Mouse (Mus musculus): ENCODE data around the gene Pspn.

The Pspn gene

GRCm38 (mm10) chr17:56996506-56996905 lies 3.3 kb downstream of the Pspn start:
- DNase-seq (ENCODE audit: low read depth, low spot score) = no peak

GRCm38 (mm10) chr17:56995046-56995445 lies 4.8 kb downstream of the Pspn start:
- DNase-seq (ENCODE audit: low read depth, low spot score) = no peak

DNA sequence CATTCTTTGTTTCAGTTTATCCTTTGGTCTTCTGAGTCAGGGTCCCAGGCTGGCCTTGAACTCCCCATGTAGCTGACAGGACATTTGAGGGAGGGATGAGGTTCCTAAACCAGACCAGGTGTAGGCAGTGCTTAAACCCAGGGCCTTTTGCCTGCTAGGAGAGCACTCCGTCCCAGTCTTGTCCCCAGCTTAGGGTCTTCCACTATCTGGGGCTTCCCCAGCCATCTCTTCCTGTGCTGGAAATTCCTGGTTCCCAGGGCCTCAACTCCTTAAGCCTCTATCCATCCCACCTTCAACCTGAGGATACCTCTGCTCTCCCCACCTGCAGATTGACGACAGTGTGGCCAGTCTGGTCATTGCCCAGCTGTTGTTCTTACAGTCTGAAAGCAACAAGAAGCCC lies 8.9 kb downstream of the Pspn start:
- DNase-seq (ENCODE audit: low read depth, low spot score) = no peak

DNA sequence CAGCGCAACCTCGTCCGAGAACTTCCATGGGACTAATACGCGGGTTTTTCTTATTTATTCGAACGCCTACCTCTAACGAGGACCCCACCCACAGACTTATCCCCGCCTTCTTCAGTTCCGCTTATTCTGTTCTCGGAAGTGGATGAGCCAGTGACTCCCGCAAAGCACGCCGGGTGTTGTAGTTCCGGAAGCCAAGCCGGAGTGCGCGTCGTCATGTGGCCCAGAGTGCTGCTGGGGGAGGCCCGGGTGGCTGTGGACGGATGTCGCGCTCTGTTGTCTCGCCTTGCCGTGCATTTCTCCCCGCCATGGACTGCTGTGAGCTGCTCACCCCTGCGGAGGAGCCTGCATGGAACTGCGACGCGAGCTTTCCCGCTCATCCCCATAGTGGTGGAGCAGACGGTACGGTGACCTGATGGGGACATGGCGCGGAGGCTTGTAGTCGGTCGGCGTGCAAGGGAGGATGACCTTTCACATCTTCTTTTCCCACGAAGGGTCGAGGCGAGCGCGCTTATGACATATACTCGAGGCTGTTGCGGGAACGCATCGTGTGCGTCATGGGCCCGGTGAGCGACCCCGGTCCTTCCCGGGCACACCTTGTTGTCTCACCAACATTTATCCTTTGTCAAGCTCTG lies 9.6 kb downstream of the Pspn start, which contains the start of gene Clpp:
Gene Clpp (plus strand): TSS at position 191 of the 632 bp plus-strand sequence.
- DNase-seq (ENCODE audit: low read depth, low spot score) = peak; percentile 85

GRCm38 (mm10) chr17:56989467-56990114 lies 10.2 kb downstream of the Pspn start:
- no peak for DNase-seq (ENCODE audit: low read depth, low spot score)

- DNase-seq (ENCODE audit: low read depth, low spot score) = no peak
These were observed 10.8 kb downstream of the Pspn start for GRCm38 (mm10) chr17:56988921-56989430.

GRCm38 (mm10) chr17:56988441-56988840 lies 11.4 kb downstream of the Pspn start:
- DNase-seq (ENCODE audit: low read depth, low spot score) = no peak

- no peak for DNase-seq (ENCODE audit: low read depth, low spot score)
These were observed 13.6 kb downstream of the Pspn start for GRCm38 (mm10) chr17:56986105-56986805.

DNA sequence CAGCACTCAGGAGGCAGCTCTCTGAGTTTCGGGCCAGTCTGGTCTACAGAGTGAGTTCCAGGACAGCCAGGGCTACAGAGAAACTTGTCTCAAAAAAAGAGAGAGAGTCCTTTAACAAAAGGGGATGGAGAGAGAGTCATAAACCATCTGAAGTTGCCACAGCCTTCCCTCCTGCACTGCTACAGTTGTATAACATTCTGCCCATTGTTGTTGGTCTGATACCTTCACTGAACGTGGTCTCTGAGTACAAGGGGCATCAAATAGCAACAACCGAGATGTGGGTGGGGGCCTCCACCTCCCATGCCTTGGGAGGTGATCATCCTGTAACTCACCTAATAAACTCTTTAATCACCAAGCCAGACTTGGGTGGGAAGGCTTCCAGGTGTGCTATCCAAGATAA lies 14.2 kb downstream of the Pspn start:
- no peak for DNase-seq (ENCODE audit: low read depth, low spot score)

DNA sequence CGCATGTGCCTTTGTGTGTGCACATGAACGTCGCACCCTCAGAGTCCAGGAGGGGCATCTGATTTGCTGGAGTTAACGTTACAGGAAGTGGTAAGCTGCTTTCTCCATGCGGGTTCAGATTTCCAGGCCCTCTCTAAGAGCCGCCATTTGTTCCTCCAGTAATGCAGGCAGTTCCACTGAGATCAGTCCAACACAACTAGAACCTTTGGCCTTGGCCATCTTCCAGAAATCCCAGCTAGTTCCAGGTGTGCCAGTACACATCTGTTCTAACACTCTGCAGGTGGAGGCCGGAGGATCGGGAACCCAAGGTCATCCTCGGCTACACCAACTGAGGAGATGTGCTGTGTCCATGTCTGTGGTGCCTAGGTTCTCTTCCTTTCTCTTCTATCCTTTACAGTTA lies 14.9 kb downstream of the Pspn start:
- no peak for DNase-seq (ENCODE audit: low read depth, low spot score)

DNA sequence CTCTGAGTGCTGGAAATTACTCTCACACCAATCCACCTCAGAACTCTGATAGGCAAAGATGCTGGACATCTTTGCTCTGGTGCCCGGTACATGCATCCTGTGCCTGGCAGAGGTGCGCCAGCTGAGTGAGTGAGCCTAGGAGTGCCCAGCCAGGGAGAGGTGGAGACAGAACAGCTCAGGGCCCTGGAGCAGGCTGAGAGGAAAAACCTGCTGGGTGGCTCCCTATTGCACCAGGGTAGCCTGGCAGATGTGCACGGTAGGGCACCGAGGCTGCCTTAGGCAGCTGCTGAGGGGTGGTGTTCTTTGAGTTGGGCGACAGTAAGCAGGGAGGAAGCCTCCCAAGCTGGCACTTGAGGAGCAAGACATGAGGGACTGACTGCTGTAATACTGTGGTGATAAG lies 17.8 kb downstream of the Pspn start, which contains the start of gene Acer1:
Gene Acer1 (minus strand): TSS at position 114 of the 400 bp plus-strand sequence.
- DNase-seq (ENCODE audit: low read depth, low spot score) = no peak

DNA sequence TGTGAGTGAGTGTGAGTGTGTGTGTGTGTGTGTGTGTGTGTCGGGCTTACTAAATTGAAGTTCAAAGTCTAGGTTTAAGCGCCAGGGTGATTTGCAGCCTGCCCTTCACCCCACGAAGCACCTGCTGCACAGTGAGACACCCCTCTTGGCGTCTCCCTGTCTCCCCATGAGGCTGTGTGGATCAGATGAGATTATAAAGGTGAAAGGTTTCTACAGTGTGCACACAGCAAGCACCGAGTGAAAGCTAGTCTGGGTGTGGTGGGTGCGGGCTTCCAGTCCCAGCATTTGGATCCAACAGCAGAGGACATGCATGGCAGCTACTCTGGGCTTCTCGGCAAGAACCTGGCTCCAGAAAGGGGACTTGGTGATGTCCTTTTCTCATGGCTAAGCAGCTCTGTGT lies 18.8 kb downstream of the Pspn start:
- no peak for DNase-seq (ENCODE audit: low read depth, low spot score)

DNA sequence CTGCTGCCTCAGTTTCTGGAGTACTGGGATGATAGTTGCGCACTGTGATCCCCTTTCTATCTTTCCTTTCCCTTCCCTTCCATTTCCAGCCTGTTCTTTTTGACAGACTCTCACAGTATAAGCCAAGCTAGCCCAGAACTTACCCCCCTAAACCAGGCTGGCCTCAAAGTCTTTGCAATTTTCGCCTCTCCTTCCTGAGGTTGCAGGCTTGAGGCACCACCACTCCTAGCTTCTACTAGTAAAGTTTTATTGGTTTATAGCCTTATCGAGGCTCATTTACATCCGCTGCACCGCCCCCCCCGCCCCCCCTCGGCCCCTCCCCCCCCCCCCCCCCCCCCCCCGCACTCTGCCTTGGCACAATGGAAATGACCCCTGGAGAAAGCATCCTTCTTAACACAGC lies 20.3 kb downstream of the Pspn start:
- DNase-seq (ENCODE audit: low read depth, low spot score) = no peak

DNA sequence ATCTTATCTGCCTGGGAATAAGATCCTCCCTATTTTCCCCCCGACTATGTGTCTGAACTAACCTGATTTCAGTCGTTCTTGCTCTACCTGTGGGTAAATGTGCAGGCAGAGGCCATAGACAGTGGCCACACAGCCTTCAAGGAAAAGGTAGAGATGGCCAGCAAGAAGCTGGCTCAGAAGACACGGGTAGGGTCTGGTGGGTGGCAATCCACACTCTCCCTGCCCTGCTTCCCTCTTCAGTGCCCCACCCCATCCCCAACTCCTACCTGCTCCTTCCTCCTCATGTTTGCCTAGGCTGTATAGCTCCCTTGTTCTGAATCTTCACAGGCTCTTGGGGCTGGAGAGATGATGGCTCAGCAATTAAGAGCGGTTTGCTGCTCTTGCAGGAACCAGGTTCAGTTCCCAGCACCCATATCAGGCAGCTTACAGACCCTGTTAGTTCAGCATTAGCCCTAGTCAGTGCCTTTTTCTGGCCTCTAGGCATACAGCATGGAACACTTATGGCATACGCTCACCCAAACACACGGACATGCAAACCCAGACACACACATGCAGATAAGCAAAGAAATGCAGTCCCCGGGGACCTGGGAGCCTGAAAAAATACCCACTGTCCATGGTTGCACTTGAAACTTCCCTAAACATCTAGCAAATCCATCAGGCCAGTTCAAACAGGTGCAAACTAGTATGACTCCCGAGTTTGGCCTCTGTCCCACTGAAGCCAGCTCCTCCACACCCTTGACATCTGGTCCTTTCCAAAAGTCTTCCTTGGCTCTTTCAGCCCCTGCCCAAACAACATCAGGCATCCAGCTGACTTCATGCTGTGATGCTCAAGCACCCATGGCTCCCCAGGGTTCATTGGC lies 23.1 kb downstream of the Pspn start:
- DNase-seq (ENCODE audit: low read depth, low spot score) = no peak

DNA sequence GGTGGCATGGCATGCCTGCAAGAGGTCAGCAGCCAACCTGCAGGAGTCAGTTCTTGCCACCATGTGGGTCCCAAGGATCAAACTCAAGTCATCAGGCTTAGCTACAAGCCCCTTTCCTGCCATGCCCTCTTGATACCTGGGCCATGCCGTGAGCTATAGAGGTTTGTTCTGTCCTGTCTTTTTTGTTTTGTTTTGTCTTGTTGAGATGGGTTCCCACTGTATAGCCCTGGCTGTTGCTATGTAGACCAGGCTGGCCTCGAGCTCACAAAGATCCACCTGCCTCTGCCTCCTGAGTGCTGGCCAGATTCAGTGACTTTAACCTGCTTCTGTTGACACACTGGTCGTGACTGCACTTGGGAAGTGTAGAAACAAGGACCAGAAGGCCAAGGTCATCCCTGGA lies 24.4 kb downstream of the Pspn start:
- DNase-seq (ENCODE audit: low read depth, low spot score) = no peak

- DNase-seq (ENCODE audit: low read depth, low spot score) = no peak
These were observed 25.0 kb downstream of the Pspn start for GRCm38 (mm10) chr17:56974708-56975240.

DNA sequence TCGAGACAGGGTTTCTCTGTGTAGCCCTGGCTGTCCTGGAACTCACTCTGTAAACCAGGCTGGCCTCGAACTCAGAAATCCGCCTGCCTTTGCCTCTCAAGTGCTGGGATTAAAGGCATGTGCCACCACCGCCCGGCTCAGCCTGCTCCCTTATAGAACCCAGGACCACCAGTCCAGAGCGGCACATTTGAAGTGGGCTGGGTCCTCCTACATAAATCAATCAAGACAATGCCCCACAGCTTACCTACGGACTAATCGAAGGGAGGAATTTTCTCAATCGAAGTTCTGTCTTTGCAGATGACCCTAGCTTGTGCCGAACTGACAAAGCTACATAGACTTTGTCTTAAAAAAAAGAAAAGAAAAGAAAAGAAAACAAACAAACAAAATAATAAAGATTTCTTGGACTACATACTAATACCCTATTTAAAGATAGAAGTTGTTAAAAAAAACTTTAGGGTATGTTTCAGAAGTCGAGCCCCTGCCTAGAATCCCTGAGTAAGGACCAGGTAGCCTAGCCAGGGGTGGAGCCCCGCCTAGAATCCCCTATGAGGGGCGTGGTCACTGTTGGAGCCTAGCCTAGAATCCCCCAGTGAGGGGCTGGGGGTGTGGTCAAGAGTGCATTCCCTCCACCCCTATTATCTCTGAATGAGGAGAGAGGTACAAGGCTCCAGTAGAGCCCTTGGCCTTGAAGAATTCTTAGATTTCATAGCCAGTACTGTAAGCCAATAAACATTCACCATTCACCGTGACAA lies 25.7 kb downstream of the Pspn start:
- DNase-seq (ENCODE audit: low read depth, low spot score) = no peak

- DNase-seq (ENCODE audit: low read depth, low spot score) = no peak
These were observed 29.7 kb downstream of the Pspn start for GRCm38 (mm10) chr17:56970081-56970480.

- DNase-seq (ENCODE audit: low read depth, low spot score) = no peak
These were observed 30.5 kb downstream of the Pspn start for GRCm38 (mm10) chr17:56969321-56969720.

- no peak for DNase-seq (ENCODE audit: low read depth, low spot score)
These were observed 36.2 kb downstream of the Pspn start for GRCm38 (mm10) chr17:56963646-56964045.

Measured in WW6 (cell line).